Mouse (Mus musculus) yolk sac, embryonic 10.5 days (tissue): ENCODE results near the gene Higd2a.

ENCODE experiments used
- DNase-seq: peaks from one replicate; pipeline ENCODE4 v3.0.0-alpha.2; 2017; ENCODE audit warnings: low spot score

Gene Higd2a

GRCm38 (mm10) chr13:54589996-54590951 lies at the start of gene Higd2a, which contains the start of gene Nop16:
Higd2a (plus strand) TSS chr13:54590207.
Nop16 (minus strand) TSS chr13:54590090.
- DNase-seq = peak; percentile 98

- DNase-seq = no peak
Measured at GRCm38 (mm10) chr13:54548036-54548435, 42.0 kb upstream of the Higd2a start.

- no peak for DNase-seq
Measured at GRCm38 (mm10) chr13:54556176-54556575, 33.8 kb upstream of the Higd2a start.

DNA sequence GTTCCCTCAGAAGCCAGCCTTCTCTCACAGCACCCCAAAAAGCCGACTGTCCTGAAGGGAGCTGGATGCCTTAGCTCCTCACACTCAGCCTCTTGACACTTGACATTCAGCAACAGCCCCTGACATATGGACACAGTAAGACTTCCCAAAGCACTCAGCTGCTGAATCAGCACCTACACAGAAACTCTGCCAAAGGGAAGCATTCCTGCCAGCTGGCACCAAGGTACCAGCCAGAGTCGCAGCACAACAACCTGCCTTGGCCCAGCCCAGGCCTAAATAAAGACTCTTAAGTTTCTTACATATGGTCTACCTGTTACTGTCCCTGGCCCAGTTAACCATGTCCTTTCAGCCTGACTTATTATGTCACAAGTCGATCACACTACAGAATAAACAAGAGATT lies 33.2 kb upstream of the Higd2a start:
- DNase-seq = no peak

DNA sequence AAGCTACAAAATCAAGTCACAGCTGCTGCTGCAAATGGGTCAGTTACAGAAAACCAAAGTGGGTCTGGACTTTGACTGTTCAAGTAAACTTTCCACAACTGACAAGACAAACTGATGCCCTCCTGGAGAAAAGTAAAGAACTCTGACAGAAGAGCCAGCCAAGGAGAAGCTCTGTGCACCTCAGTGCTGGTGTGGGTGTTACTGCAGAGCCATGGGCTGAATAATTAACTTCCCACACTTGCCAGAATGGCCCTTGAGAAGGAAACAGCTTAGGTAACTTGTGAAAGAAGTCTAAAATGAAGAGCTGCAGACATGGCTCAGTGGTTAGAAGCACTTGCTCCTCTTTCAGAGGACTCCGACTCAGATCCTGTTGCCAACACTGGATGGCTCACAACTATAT lies 32.4 kb upstream of the Higd2a start:
- no peak for DNase-seq

GRCm38 (mm10) chr13:54559656-54560055 lies 30.4 kb upstream of the Higd2a start:
- DNase-seq = no peak

DNA sequence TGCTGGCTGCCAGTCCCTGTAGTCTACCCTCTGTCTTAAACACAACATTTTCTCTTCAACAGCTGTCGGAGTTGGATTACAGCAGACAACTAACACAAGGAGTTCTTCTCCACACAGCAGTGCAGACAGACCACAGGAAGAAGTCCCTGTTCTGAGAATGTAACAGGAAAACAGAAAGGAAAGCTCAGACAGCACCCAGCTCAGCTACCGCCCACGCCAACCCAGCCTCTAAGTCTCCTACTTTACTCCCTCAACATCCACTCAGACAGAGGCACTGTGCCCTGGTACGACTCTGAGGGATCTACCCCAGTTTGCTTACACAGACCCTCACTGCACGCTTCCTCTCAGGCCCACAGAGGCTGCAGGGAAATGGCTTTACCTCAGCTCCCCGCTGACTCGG lies 29.4 kb upstream of the Higd2a start:
- DNase-seq = no peak

DNA sequence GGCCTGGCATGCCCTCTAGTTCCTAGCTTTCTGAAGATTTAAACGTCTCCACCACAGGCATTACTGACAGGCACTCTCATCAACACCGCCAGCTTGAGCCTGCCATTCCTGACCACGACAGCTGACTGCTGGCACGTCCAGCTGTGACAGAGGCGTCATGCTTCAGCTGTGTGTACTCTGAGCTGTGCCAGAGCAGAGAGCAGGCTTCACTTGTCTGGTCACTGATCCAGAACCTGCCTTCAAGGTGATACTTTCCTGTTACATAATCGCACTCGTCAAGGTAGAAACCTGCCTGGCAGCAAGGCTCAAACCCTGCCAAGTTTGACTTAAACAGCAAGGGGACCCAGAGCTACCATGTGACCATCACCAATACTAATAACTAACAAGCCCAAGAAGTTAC lies 27.4 kb upstream of the Higd2a start:
- no peak for DNase-seq

- peak; percentile 49 for DNase-seq
Measured at GRCm38 (mm10) chr13:54564232-54565200, 25.5 kb upstream of the Higd2a start.

GRCm38 (mm10) chr13:54565201-54565581 lies 24.8 kb upstream of the Higd2a start, which contains the start of gene 4833439L19Rik:
4833439L19Rik (minus strand) TSS chr13:54565435.
- DNase-seq = peak; percentile 90

- DNase-seq = peak; percentile 64
Measured at GRCm38 (mm10) chr13:54565594-54566345, 24.2 kb upstream of the Higd2a start.

DNA sequence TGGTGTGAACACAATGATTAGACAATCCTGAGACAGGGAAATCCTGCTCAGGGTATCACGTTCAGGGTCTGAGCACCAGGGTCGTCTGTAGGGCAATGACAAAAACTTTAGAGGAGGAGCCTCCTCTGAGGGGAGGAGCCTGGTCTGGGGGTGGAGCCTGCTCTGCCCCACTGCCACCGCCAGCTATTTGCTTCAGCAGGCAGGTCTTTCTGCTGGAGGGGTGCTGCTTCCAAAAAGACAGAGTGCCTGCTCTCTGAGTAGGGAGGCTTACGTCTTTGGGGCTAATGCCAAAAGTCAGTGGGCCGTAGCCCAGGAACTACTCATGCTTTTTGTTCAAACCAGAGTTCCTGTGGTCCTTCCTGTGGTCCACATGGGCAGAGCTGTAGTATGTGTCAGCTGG lies 21.6 kb upstream of the Higd2a start:
- DNase-seq = no peak

- no peak for DNase-seq
Measured at GRCm38 (mm10) chr13:54569282-54569681, 20.7 kb upstream of the Higd2a start.

DNA sequence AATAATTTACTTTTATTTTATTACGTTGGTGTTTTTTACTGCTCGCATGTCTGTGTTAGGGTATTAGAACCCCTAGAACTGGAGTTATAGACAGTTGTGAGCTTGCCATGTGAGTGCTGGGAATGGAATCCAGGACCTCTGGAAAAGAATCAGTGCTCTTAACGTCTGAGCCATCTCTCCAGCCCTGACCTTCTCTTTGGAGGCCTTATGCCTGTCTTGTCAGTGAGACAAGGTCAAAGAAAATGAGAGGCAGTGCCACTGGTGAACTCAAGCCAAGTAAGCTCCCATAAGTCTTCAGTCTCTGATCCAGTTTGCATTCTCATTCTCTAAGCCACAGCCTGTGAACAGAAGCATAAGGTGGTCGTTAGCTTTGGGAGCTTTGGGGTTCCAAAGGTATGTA lies 19.3 kb upstream of the Higd2a start:
- DNase-seq = no peak

GRCm38 (mm10) chr13:54571637-54572036 lies 18.4 kb upstream of the Higd2a start:
- DNase-seq = no peak

DNA sequence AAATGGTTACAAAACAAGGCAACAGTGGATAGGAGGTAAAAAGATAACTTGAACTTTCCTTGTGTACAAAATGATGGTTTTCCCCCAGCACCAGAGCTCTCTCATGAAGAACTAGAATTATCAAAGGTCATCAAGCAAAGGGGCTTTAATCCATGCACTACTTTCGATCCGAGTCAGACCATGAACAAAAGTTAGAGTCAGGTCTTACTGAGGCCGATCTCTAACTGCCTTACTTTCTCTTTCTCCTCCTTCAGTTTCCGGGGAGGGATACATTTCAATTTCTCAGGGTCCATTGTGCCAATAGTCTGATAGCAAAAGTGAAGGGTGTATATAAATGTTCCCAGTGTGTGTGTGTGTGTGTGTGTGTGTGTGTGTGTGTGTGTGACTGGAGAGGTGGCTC lies 17.4 kb upstream of the Higd2a start:
- DNase-seq = no peak

DNA sequence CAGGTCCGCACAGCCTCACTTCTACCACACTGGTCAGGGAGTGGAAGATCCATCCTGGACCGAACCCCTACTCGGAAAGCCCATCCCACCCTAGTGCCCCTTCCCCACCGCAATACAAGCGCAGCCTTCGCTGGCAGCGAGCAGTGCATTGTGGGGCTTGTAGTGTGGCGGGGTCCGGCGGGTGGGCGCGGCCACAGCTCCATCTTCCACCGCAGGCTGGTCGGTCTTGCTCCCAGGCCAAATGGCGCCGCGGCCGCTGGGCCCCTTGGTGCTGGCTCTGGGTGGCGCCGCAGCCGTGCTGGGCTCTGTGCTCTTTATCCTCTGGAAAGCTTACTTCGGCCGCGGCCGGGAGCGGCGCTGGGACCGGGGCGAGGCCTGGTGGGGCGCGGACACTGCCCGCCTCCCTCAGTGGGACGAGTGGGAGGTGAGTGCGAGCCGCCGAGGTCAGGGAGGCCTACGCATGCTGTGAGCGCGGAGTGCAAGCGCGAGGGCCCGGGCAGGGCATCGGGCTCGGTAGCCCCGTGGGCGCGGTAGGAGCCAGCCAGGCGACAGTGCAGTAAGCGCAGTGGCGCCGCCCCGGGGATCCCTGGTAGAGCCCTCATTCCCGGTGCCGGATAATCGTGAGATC lies 15.0 kb upstream of the Higd2a start, which contains the start of gene Arl10:
Gene Arl10, plus strand, starts transcription at position 162 of the 628 bp plus-strand sequence.
- peak; percentile 86 for DNase-seq

DNA sequence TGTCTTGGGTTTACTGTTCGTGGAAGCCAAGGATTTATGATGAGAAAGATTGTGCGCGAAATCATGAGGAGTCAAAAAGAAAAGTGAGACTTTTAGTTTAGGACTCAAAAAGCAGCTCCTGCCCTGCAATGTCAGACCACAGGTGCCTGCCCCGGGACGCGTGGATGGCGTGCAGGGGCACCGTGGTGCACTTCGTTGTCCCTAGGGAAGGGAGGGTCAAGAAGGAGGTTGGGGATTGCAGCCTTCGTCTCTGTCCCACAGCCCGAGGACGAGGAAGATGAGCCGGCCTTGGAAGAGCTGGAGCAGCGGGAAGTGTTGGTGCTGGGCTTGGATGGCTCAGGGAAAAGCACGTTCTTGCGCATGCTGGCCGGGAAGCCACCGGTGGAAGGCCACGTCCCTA lies 14.5 kb upstream of the Higd2a start:
- DNase-seq = no peak

- DNase-seq = no peak
Measured at GRCm38 (mm10) chr13:54577652-54578507, 12.1 kb upstream of the Higd2a start.

DNA sequence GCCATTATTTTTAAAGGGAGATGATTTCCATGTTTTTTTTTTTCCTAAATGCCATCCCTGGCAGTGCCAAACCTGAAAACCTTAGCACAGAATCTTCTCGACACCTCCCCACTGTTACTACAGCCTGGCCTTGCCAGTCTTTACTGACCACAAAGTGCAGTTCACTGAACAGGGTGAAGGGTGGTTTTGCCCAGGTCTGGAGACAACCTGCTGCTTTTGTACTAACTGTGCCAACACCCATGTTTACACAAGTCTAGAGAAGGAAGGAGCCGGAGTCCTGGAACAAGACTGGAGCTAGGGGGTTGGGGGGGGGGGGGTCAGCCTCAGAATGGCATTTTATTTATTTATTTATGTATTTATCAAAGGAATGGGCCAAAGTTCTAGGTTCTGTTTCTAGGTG lies 8.6 kb upstream of the Higd2a start:
- no peak for DNase-seq
